Mouse (Mus musculus) CH12.LX (cell line): ENCODE measurements around the gene Grk3. TPM values are rescaled to one million over a fixed set of nuclear protein-coding genes. Genes with fewer than 3 reads are reported as not detected.

Source experiments
- DNase-seq: peaks from one replicate; pipeline ENCODE4 v3.0.0-alpha.2; 2013; ENCODE audit errors: extremely low read depth
- H3K27ac ChIP-seq: 2 replicates; pipeline ENCODE4 v1.5.1; 2012; ENCODE audit warnings: low read depth, mild to moderate bottlenecking, control low read depth, moderate library complexity; ENCODE audit not compliant: insufficient read depth
- H3K27me3 ChIP-seq: replicated peaks from 2 replicates; pipeline ENCODE3; 2012; ENCODE audit warnings: inconsistent platforms
- H3K36me3 ChIP-seq, 2 experiments: replicated peaks in 1 of 2; 2 replicates each; pipeline versions ENCODE3 to v1.6.1; 2012; ENCODE audit warnings: inconsistent platforms in 1 of 2, low read length in 1 of 2, mild to moderate bottlenecking in 1 of 2, mixed read lengths in 1 of 2, moderate library complexity in 1 of 2; ENCODE audit not compliant: control insufficient read depth in 1 of 2, insufficient read depth in 1 of 2
- H3K4me1 ChIP-seq, 2 experiments: 2 replicates each; pipeline ENCODE4 v1.6.1; 2012; ENCODE audit warnings: inconsistent platforms in 1 of 2, moderate library complexity in 1 of 2; ENCODE audit not compliant: insufficient read depth in 2 of 2, control insufficient read depth in 1 of 2
- H3K4me2 ChIP-seq: 2 replicates; pipeline ENCODE4 v1.6.1; 2012; ENCODE audit warnings: low read depth, mild to moderate bottlenecking, control low read depth; ENCODE audit not compliant: poor library complexity, insufficient read depth, severe bottlenecking
- H3K4me3 ChIP-seq, 3 experiments: fragments of 150-350 bp in 1 of 3; sonication (generic) in 1 of 3; replicated peaks in 1 of 3; 2 replicates each; pipeline versions ENCODE3 to v1.5.1; 2011 to 2012; ENCODE audit warnings: low read depth in 2 of 3, low read length in 2 of 3, mild to moderate bottlenecking in 2 of 3, moderate library complexity in 2 of 3, control low read depth in 1 of 3, improper control_type of control experiment in 1 of 3, inconsistent platforms in 1 of 3, mixed read lengths in 1 of 3; ENCODE audit not compliant: poor library complexity in 1 of 3
- H3K79me2 ChIP-seq: replicated peaks from 2 replicates; pipeline ENCODE4 v1.6.1; 2012; ENCODE audit warnings: mild to moderate bottlenecking, moderate library complexity; ENCODE audit not compliant: control insufficient read depth, poor library complexity, insufficient read depth, severe bottlenecking; ENCODE audit errors: extremely low read depth
- H3K9ac ChIP-seq: 2 replicates; pipeline ENCODE4 v1.6.1; 2012; ENCODE audit warnings: low read depth, mild to moderate bottlenecking, control low read depth, moderate library complexity; ENCODE audit not compliant: insufficient read depth
- H3K9me3 ChIP-seq: replicated peaks from 2 replicates; pipeline ENCODE3; 2012; ENCODE audit warnings: low read length, inconsistent platforms, mixed read lengths
- CTCF ChIP-seq, 2 experiments: IDR thresholded peaks in 1 of 2; conservative IDR thresholded peaks in 1 of 2; 2 replicates each; pipeline ENCODE4 v1.5.1; 2011 to 2012; ENCODE audit warnings: low read depth in 2 of 2, low read length in 2 of 2, improper control_type of control experiment in 1 of 2, inconsistent platforms in 1 of 2, mild to moderate bottlenecking in 1 of 2, moderate library complexity in 1 of 2
- ELF1 ChIP-seq: IDR thresholded peaks from 2 replicates; pipeline ENCODE4 v1.6.1; 2014; ENCODE audit warnings: low read depth, mild to moderate bottlenecking, inconsistent platforms, low read length, improper control_type of control experiment
- ETS1 ChIP-seq: conservative IDR thresholded peaks from 2 replicates; pipeline ENCODE4 v1.6.1; 2012; ENCODE audit warnings: low read depth, mild to moderate bottlenecking, inconsistent platforms, low read length, improper control_type of control experiment, moderate library complexity
- GABPA ChIP-seq: IDR thresholded peaks from 2 replicates; pipeline ENCODE4 v1.6.1; 2012; ENCODE audit warnings: low read depth, low read length, improper control_type of control experiment, inconsistent platforms; ENCODE audit not compliant: insufficient replicate concordance
- JUN ChIP-seq: IDR thresholded peaks from 2 replicates; pipeline ENCODE4 v1.6.1; 2011; ENCODE audit warnings: low read depth, mild to moderate bottlenecking, low read length, improper control_type of control experiment, moderate library complexity; ENCODE audit not compliant: insufficient read depth
- JUND ChIP-seq: conservative IDR thresholded peaks from 2 replicates; pipeline ENCODE4 v1.6.1; 2011; ENCODE audit warnings: low read depth, low read length, improper control_type of control experiment
- MAZ ChIP-seq: IDR thresholded peaks from 2 replicates; pipeline ENCODE4 v1.6.1; 2012; ENCODE audit warnings: low read depth, mild to moderate bottlenecking, inconsistent platforms, low read length, improper control_type of control experiment, moderate library complexity
- MEF2A ChIP-seq: IDR thresholded peaks from 2 replicates; pipeline ENCODE4 v1.6.1; 2014; ENCODE audit warnings: low read depth, mild to moderate bottlenecking, inconsistent platforms, low read length, improper control_type of control experiment, borderline replicate concordance
- NRF1 ChIP-seq: IDR thresholded peaks from 2 replicates; pipeline ENCODE4 v1.6.1; 2014; ENCODE audit warnings: low read depth, mild to moderate bottlenecking, inconsistent platforms, low read length, improper control_type of control experiment, moderate library complexity
- POLR2A ChIP-seq: IDR thresholded peaks from 2 replicates; pipeline ENCODE4 v1.6.1; 2011; ENCODE audit warnings: low read depth, mild to moderate bottlenecking, improper control_type of control experiment, low read length
- POLR2AphosphoS2 ChIP-seq: IDR thresholded peaks from 2 replicates; pipeline ENCODE4 v1.6.1; 2011; ENCODE audit warnings: low read depth, low read length, improper control_type of control experiment
- RCOR1 ChIP-seq: conservative IDR thresholded peaks from 2 replicates; pipeline ENCODE4 v1.6.1; 2012; ENCODE audit warnings: low read depth, mild to moderate bottlenecking, inconsistent platforms, low read length, improper control_type of control experiment
- SIN3A ChIP-seq: IDR thresholded peaks from 2 replicates; pipeline ENCODE4 v1.6.1; 2012; ENCODE audit warnings: low read length, improper control_type of control experiment, inconsistent platforms
- USF1 ChIP-seq: IDR thresholded peaks from 2 replicates; pipeline ENCODE4 v1.6.1; 2014; ENCODE audit warnings: low read depth, mild to moderate bottlenecking, inconsistent platforms, low read length, improper control_type of control experiment
- USF2 ChIP-seq: conservative IDR thresholded peaks from 2 replicates; pipeline ENCODE4 v1.6.1; 2011; ENCODE audit warnings: low read depth, low read length, improper control_type of control experiment
- ZKSCAN1 ChIP-seq: IDR thresholded peaks from 2 replicates; pipeline ENCODE4 v1.6.1; 2012; ENCODE audit warnings: low read depth, inconsistent platforms, low read length, improper control_type of control experiment, borderline replicate concordance
- ZMIZ1 ChIP-seq: IDR thresholded peaks from 2 replicates; pipeline ENCODE4 v1.6.1; 2012; ENCODE audit warnings: low read depth, mild to moderate bottlenecking, inconsistent platforms, low read length, improper control_type of control experiment
- dilution Hi-C: fragments of 300-500 bp; cut with MboI; formaldehyde crosslinking; loops from 2 replicates; pipeline ENCODE4 v1.14.3; 2020; ENCODE audit warnings: low sequenced_read_pairs; ENCODE audit not compliant: extremely low pct_unique_long_range_greater_than_20kb, extremely low pct_ligation_motif_present
- in situ Hi-C: fragments of 300-500 bp; cut with MboI; formaldehyde crosslinking; loops from 3 replicates; pipeline ENCODE4 v1.14.3; 2019; ENCODE audit warnings: low sequenced_read_pairs, low pct_ligation_motif_present, low pct_unique_long_range_greater_than_20kb, mixed read lengths
- polyA plus RNA-seq: library from polyadenylated mRNA; unstranded; fragments of >175 nt; gene quantifications from 2 replicates; pipeline ENCODE4 v1.2.1, GENCODE M21; 2012; ENCODE audit warnings: low read depth; ENCODE audit not compliant: insufficient read length
- total RNA-seq, 2 experiments: library from RNA; depleted of rRNA; stranded (reverse); fragments of 300-350 nt in 1 of 2; fragments of >200 nt in 1 of 2; gene quantifications; 2 replicates each; pipeline ENCODE4 v1.2.3; 2012 to 2014

The Grk3 gene
- total and polyA plus RNA-seq, 3 experiments: not detected

DNA sequence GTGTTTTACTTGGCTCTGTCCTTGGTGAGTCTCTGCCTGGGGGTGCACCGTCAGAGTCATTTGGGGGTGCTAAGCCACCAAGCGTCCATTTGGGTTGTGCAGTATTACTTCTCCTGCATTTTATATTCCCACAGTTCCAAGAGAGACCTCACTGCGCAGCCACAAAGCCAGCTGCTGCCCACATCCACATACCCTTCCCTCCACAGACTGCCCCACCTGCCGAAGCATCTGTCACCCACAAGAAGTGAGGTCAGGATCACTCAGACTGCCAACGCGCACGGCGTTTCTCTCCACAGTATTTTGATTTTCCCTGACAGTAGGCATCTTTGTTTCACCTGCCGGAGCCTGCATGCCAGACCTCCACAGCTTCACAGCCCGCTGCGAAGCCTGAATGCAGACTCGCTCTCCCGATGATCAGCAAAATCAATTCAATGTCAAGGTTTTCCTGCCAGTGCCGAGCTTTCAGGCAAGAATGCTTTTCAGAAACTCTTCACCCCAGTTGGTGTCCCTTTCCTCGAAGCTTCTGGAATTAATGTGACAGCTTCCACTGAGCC, 15.7 kb upstream of the Grk3 start:
- H3K79me2 ChIP-seq: no peaks in the 10 kb centered on the region
- H3K4me2 ChIP-seq: no peak overlapping the region
- no peak for DNase-seq
- no peak overlapping the region for H3K27ac ChIP-seq
- in situ Hi-C loops (loop anchor here (25.0 kb wide), 1 partner anchor 794 kb away; no protein-coding TSS in a partner anchor), dilution Hi-C loops (no loop called here)
- peaks cover 40% of the 10 kb centered on the region for H3K9me3 ChIP-seq
- H3K27me3 ChIP-seq: no peaks in the 10 kb centered on the region
- no peaks in the 10 kb centered on the region for H3K4me1 ChIP-seq
- H3K9ac ChIP-seq: no peak overlapping the region
- TF ChIP-seq ZKSCAN1 (no peak), ELF1 (no peak), SIN3A (no peak), RCOR1 (no peak), JUND (no peak), USF1 (no peak)
- TF ChIP-seq, all 38 proteins: peak for 0
- no peak overlapping the region for H3K4me3 ChIP-seq
- H3K36me3 ChIP-seq: no peaks in the 10 kb centered on the region

GRCm38 (mm10) chr5:113030082-113030481, 14.5 kb upstream of the Grk3 start:
- no peaks in the 10 kb centered on the region for H3K36me3 ChIP-seq
- no peak for DNase-seq
- H3K4me3 ChIP-seq: no peak overlapping the region
- H3K4me1 ChIP-seq: no peaks in the 10 kb centered on the region
- no peak overlapping the region for H3K27ac ChIP-seq
- H3K79me2 ChIP-seq: no peaks in the 10 kb centered on the region
- H3K4me2 ChIP-seq: no peak overlapping the region
- in situ Hi-C loops (loop anchor here (25.0 kb wide), 1 partner anchor 793 kb away; no protein-coding TSS in a partner anchor), dilution Hi-C loops (no loop called here)
- no peak for TF ChIP-seq USF2
- no peak for TF ChIP-seq POLR2A
- no peak for TF ChIP-seq JUN
- no peak for TF ChIP-seq GABPA
- no peak for TF ChIP-seq MAZ
- no peak for TF ChIP-seq ZMIZ1
- no peak for TF ChIP-seq POLR2AphosphoS2
- no peak for TF ChIP-seq CTCF (conservative IDR thresholded peaks at IDR 0.05 in 1 of 2, IDR thresholded peaks at IDR 0.05 in 1 of 2; ENCODE audit: low read depth in 2 of 2, low read length in 2 of 2)
- no peak for TF ChIP-seq NRF1
- TF ChIP-seq ETS1: no peak
- no peak for TF ChIP-seq MEF2A
- no peak overlapping the region for H3K9ac ChIP-seq
- no peaks in the 10 kb centered on the region for H3K27me3 ChIP-seq
- H3K9me3 ChIP-seq: peaks cover 42% of the 10 kb centered on the region
